Mouse (Mus musculus) cerebellum, postnatal 14 days (tissue): ENCODE results near the gene Srp54a.
"Not testable (repeated sequence)": the region's sequence is repeated elsewhere in the genome, so short reads cannot be mapped to it uniquely, and the experiment has no call there.

Experiments used
- DNase-seq, 2 experiments: peaks; one replicate each; pipeline ENCODE4 v3.0.0; 2021; ENCODE audit warnings: mixed read lengths in 2 of 2

The Srp54a gene

DNA sequence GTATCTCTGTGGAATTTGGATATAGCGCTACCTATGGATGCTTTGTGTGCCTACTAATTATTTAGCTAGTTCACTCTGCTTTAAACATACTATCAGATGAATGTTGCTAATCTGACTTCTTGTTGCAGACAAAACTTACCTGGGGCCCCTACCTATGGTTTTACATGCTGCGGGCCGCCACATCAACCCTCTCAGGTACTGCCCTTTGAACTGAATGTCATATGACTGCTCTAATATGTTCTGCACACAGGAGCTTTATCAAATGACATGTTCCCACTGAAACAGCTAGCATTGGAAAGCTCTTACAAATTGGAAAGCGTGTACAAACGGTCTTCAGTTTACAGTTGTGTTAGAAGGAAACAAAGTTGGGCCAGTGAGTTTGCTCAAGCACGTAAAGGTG, 55.5 kb downstream of the Srp54a start:
- not testable (repeated sequence) for DNase-seq

DNA sequence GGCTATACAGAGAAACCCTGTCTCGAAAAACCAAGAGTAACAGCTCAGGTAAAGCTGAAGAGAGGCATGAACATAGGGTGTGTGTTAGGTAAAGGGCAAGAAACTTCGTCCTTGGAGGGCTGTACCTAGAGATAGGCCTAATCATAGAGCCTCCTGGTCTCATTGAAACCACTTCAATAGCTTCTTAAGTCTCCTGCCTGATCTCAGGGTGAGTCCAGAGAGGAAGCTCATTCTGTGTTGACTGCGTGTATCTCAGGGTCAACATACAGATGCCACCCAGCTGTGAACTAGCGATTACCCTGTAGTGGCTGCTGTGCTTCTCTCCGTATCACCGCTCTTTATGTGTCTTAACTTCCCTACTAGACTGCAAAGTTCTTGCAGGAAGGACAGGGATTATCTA, 57.8 kb downstream of the Srp54a start:
- DNase-seq, result not testable (repeated sequence)

GRCm38 (mm10) chr12:55154559-55155448, 74.7 kb downstream of the Srp54a start, which contains the start of gene Srp54b:
Srp54b (plus strand) TSS chr12:55155104.
- DNase-seq, result not testable (repeated sequence)

DNA sequence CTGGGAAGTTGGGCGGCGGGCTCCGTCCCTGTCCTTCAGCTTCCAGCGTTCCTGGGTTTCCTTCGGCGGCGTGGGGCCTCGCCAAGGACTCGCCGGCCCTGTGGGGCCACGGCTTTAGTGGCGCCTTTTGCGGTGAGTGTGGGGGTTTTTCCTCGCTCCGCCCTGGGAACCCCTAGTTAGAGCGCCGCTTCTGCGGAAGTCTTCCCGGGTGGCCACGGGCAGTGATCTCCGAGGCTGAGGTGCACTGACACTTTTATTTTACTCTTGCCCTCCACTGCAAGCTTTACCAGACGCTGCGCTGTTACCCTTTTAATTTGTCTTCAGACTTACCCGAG, 75.4 kb downstream of the Srp54a start:
- DNase-seq, result not testable (repeated sequence)
